Mouse (Mus musculus): ENCODE results near the gene Samd14. TPM values are rescaled to one million over a fixed set of nuclear protein-coding genes. Genes with fewer than 3 reads are reported as not detected.

Gene Samd14
- not detected for polyA plus RNA-seq (2017; shearing (Covaris generic))

GRCm38 (mm10) chr11:95009629-95010014, at the start of gene Samd14:
Samd14 (plus strand) TSS chr11:95009879.

GRCm38 (mm10) chr11:94967419-94967818, 42.3 kb upstream of the Samd14 start, which contains the start of gene Hils1:
Hils1 (plus strand) TSS chr11:94967593.

GRCm38 (mm10) chr11:94976199-94976598, 33.5 kb upstream of the Samd14 start, which contains the start of gene Sgca:
Sgca (minus strand) TSS chr11:94976327.

GRCm38 (mm10) chr11:94990749-94991577, 18.7 kb upstream of the Samd14 start, which contains the start of gene Ppp1r9b:
Ppp1r9b (plus strand) TSS chr11:94991035.

GRCm38 (mm10) chr11:95041139-95041609, 31.5 kb downstream of the Samd14 start, which contains the start of gene Pdk2:
Pdk2 (minus strand) TSS chr11:95041354.

Other genes starting within 250 kb of the Samd14 start
- gene Tmem92, start 227.2 kb upstream of the Samd14 start, polyA plus RNA-seq (2017; shearing (Covaris generic)): not detected
- not detected for gene Col1a1, start 73.7 kb upstream of the Samd14 start, polyA plus RNA-seq (2017; shearing (Covaris generic))
- not detected for gene Hils1, start 42.3 kb upstream of the Samd14 start, polyA plus RNA-seq (2017; shearing (Covaris generic))
- not detected for gene Sgca, start 33.6 kb upstream of the Samd14 start, polyA plus RNA-seq (2017; shearing (Covaris generic))
- 12.3 TPM for gene Ppp1r9b, start 18.8 kb upstream of the Samd14 start, polyA plus RNA-seq (2017; shearing (Covaris generic))
- 8.8 TPM for gene Pdk2, start 31.5 kb downstream of the Samd14 start, polyA plus RNA-seq (2017; shearing (Covaris generic))
- gene Itga3, start 66.9 kb downstream of the Samd14 start, polyA plus RNA-seq (2017; shearing (Covaris generic)): 3.9 TPM
- gene Dlx3, start 110.2 kb downstream of the Samd14 start, polyA plus RNA-seq (2017; shearing (Covaris generic)): not detected
- not detected for gene Dlx4, start 136.4 kb downstream of the Samd14 start, polyA plus RNA-seq (2017; shearing (Covaris generic))

Data from effector memory CD4-positive, alpha-beta T cell, adult 5 months (primary cell).